Mouse (Mus musculus) MEL (cell line): ENCODE data around the gene Irf3.

Source experiments
- CTCF ChIP-seq, 3 experiments: IDR thresholded peaks in 2 of 3; conservative IDR thresholded peaks in 1 of 3; 2 replicates each; pipeline ENCODE4 v1.5.1; 2011 to 2012; ENCODE audit warnings: low read length in 3 of 3, low read depth in 2 of 3, mild to moderate bottlenecking in 2 of 3, improper control_type of control experiment in 1 of 3, inconsistent platforms in 1 of 3, mixed read lengths in 1 of 3, moderate library complexity in 1 of 3; ENCODE audit not compliant: control insufficient read depth in 1 of 3, insufficient read depth in 1 of 3, poor library complexity in 1 of 3, severe bottlenecking in 1 of 3
- EP300 ChIP-seq, 2 experiments: IDR thresholded peaks; 2 replicates each; pipeline ENCODE4 v1.6.1; 2011; ENCODE audit warnings: improper control_type of control experiment in 2 of 2, low read length in 2 of 2, low read depth in 1 of 2, mild to moderate bottlenecking in 1 of 2
- JUND ChIP-seq: IDR thresholded peaks from 2 replicates; pipeline ENCODE4 v1.6.1; 2011; ENCODE audit warnings: low read depth, mild to moderate bottlenecking, improper control_type of control experiment, low read length
- MYC ChIP-seq: IDR thresholded peaks from 2 replicates; pipeline ENCODE4 v1.6.1; 2011; ENCODE audit warnings: low read depth, mild to moderate bottlenecking, low read length, improper control_type of control experiment, moderate library complexity
- POLR2A ChIP-seq, 2 experiments: IDR thresholded peaks; 2 replicates each; pipeline ENCODE4 v1.6.1; 2011 to 2012; ENCODE audit warnings: low read length in 2 of 2, mild to moderate bottlenecking in 2 of 2, control low read depth in 1 of 2, improper control_type of control experiment in 1 of 2, low read depth in 1 of 2, moderate library complexity in 1 of 2; ENCODE audit not compliant: control insufficient read depth in 1 of 2, insufficient read depth in 1 of 2, poor library complexity in 1 of 2
- POLR2AphosphoS2 ChIP-seq: IDR thresholded peaks from 2 replicates; pipeline ENCODE4 v1.6.1; 2011; ENCODE audit warnings: low read length, improper control_type of control experiment
- TBP ChIP-seq: IDR thresholded peaks from 2 replicates; pipeline ENCODE4 v1.8.0; 2011; ENCODE audit warnings: low read depth, low read length, improper control_type of control experiment

DNA sequence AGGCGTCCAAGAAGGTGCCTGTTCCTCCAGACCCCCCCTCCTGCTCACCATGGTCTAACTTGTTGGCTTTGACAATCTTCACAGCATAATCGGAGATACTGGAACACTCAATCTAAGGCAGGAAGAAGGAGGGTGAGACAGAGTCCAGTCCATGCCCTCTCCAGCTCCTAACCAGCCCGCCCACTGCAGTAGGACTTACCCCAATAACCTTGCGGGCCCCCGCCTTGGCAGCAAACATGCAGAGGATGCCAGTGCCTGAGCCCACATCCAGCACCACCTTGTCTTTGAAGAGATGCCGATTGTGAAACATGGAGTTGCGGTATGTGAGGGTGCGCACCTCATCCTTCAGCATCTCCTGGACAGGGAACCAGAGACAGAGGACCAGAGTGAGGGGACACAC is 15.9 kb upstream of the Irf3 start:
- TF ChIP-seq POLR2A (IDR thresholded peaks at IDR 0.05; ENCODE audit: control insufficient read depth in 1 of 2, insufficient read depth in 1 of 2, low read depth in 1 of 2, low read length in 2 of 2, poor library complexity in 1 of 2) (no peak), MYC (no peak), TBP (no peak), EP300 (IDR thresholded peaks at IDR 0.05; ENCODE audit: low read depth in 1 of 2, low read length in 2 of 2) (no peak), CTCF (IDR thresholded peaks at IDR 0.05 in 2 of 3, conservative IDR thresholded peaks at IDR 0.05 in 1 of 3; ENCODE audit: control insufficient read depth in 1 of 3, insufficient read depth in 1 of 3, low read depth in 2 of 3, low read length in 3 of 3, poor library complexity in 1 of 3, severe bottlenecking in 1 of 3) (no peak), POLR2AphosphoS2 (no peak), JUND (no peak)
